Comparison of ENCODE assay signal across 18 mouse cellular contexts in genomic region chr3:30723179-30723578, GRCm38 (mm10). TPM values are rescaled to one million over a fixed set of nuclear protein-coding genes. Genes with fewer than 3 reads are reported as not detected.
DNase-seq lines count a peak whose midpoint lies in the region; ATAC-seq and TF ChIP-seq lines count a peak whose summit lies in the region.
"Had no signal": no experiment of that assay in that cellular context is flagged by ENCODE, and none has a peak within 500 bp of the region (broad histone marks: within the 10 kb centered on the region; RNA-seq: fewer than 3 reads in every experiment).

No protein-coding gene starts in this region.

- no peak for DNase-seq in kidney, adult 9 months
- DNase-seq in lung, postnatal 0 days (ENCODE audit: low spot score), result no peak
- DNase-seq in lung, adult 2 months, result no peak
- DNase-seq in gastrocnemius, postnatal 36 days, result peak; percentile 9 to 12
- no peak for DNase-seq in right cerebral cortex, postnatal 36 days (ENCODE audit: low spot score in 2 of 2)
- DNase-seq in right cerebral cortex, adult 18-20 months, result no peak
- DNase-seq: cerebellum, adult 9-10 months; right cerebral cortex, postnatal 4 days; thymus, postnatal 36 days had no signal

- H3K9ac ChIP-seq in kidney, embryonic 16.5 days (replicated peaks; ENCODE audit: low read length), result no peak overlapping the region
- H3K9ac ChIP-seq in lung, postnatal 0 days (replicated peaks; ENCODE audit: low read depth), result no peak overlapping the region
- H3K9ac ChIP-seq: embryonic facial prominence, embryonic 13.5 days; forebrain, embryonic 13.5 days; stomach, embryonic 15.5 days had no signal

- H3K27ac ChIP-seq in kidney, embryonic 16.5 days (ENCODE audit: low read length), result no peak overlapping the region
- no peak overlapping the region for H3K27ac ChIP-seq in lung, postnatal 0 days (ENCODE audit: low read length)
- H3K27ac ChIP-seq: embryonic facial prominence, embryonic 13.5 days; forebrain, embryonic 13.5 days; stomach, embryonic 15.5 days had no signal

- TF ChIP-seq EP300 in lung, postnatal 0 days (IDR thresholded peaks at IDR 0.05), result no peak

- no peaks in the 10 kb centered on the region for H3K36me3 ChIP-seq in kidney, embryonic 16.5 days (ENCODE audit: insufficient read depth, low read length)
- no peaks in the 10 kb centered on the region for H3K36me3 ChIP-seq in lung, postnatal 0 days (ENCODE audit: insufficient read depth, low read length)
- H3K36me3 ChIP-seq: embryonic facial prominence, embryonic 13.5 days; stomach, embryonic 15.5 days had no signal

- ATAC-seq in kidney, embryonic 16.5 days (ENCODE audit: low FRiP score, low TSS enrichment), result peak; percentile 78
- peak; percentile 37; the same call in 1 of the 2 replicates for ATAC-seq in lung, postnatal 0 days
- ATAC-seq: forebrain, embryonic 13.5 days had no signal

- WGBS in kidney, embryonic 16.5 days, result 32% methylated on average over 5 of the region's 5 CpGs
- WGBS in lung, postnatal 0 days, result 38% methylated on average over 5 of the region's 5 CpGs
- 48% methylated on average over 5 of the region's 5 CpGs for whole genome bisulfite sequencing in lung, adult 2 months

- H3K4me2 ChIP-seq in kidney, embryonic 16.5 days (replicated peaks; ENCODE audit: low read depth, low read length), result no peak overlapping the region
- H3K4me2 ChIP-seq in lung, postnatal 0 days (replicated peaks; ENCODE audit: low read depth, low read length), result no peak overlapping the region
- H3K4me2 ChIP-seq: embryonic facial prominence, embryonic 13.5 days; forebrain, embryonic 13.5 days; stomach, embryonic 15.5 days had no signal

- H3K27me3 ChIP-seq in kidney, embryonic 16.5 days (ENCODE audit: insufficient read depth, low read length), result no peaks in the 10 kb centered on the region
- no peaks in the 10 kb centered on the region for H3K27me3 ChIP-seq in lung, postnatal 0 days (replicated peaks; ENCODE audit: insufficient read depth, low read length)
- H3K27me3 ChIP-seq: CH12.LX; embryonic facial prominence, embryonic 13.5 days; forebrain, embryonic 13.5 days; stomach, embryonic 15.5 days had no signal

- intact Hi-C loops in gastrocnemius, postnatal 36 days (cut with DNase I), result loop anchor here (5.0 to 10.0 kb wide), 2 partner anchors 69 to 242 kb away; partner anchors contain the start of genes Phc3 and Sec62

- TF ChIP-seq POLR2A in lung, adult 2 months (IDR thresholded peaks at IDR 0.05; ENCODE audit: borderline replicate concordance, extremely low read depth, low read depth, low read length), result no peak

- no peak overlapping the region for H3K4me3 ChIP-seq in kidney, embryonic 16.5 days (ENCODE audit: low read length)
- no peak overlapping the region for H3K4me3 ChIP-seq in lung, postnatal 0 days (ENCODE audit: low read depth, low read length)
- H3K4me3 ChIP-seq in lung, adult 2 months (replicated peaks; ENCODE audit: extremely low read depth, low read depth, low read length), result no peak overlapping the region
- H3K4me3 ChIP-seq: embryonic facial prominence, embryonic 13.5 days; forebrain, embryonic 13.5 days; stomach, embryonic 15.5 days had no signal

- H3K9me3 ChIP-seq in kidney, embryonic 16.5 days (ENCODE audit: low read length), result no peaks in the 10 kb centered on the region
- no peaks in the 10 kb centered on the region for H3K9me3 ChIP-seq in lung, postnatal 0 days (ENCODE audit: low read length)
- H3K9me3 ChIP-seq: embryonic facial prominence, embryonic 13.5 days; forebrain, embryonic 13.5 days; stomach, embryonic 15.5 days had no signal

- H3K4me1 ChIP-seq in kidney, embryonic 16.5 days (ENCODE audit: insufficient read depth, low read length), result no peaks in the 10 kb centered on the region
- H3K4me1 ChIP-seq in lung, postnatal 0 days (ENCODE audit: insufficient read depth, low read depth, low read length), result no peaks in the 10 kb centered on the region
- no peaks in the 10 kb centered on the region for H3K4me1 ChIP-seq in lung, adult 2 months (ENCODE audit: control insufficient read depth, insufficient read depth, low read length)
- H3K4me1 ChIP-seq: embryonic facial prominence, embryonic 13.5 days; forebrain, embryonic 13.5 days had no signal

- no peak for TF ChIP-seq CTCF in lung, postnatal 0 days (IDR thresholded peaks at IDR 0.05)
- no peak for TF ChIP-seq CTCF in lung, adult 2 months (IDR thresholded peaks at IDR 0.05; ENCODE audit: insufficient read depth, low read length)

RNA-seq across cellular contexts. Expression of gene Samd7, which starts 22.9 kb away (rescaled TPM):
- polyA plus RNA-seq in kidney, embryonic 16.5 days (2015; fragmentation: Nextera tagmentation; extraction: Ambion mirVana), result not detected in 2 replicates
- polyA plus RNA-seq in lung, postnatal 0 days (2015; fragmentation: Nextera tagmentation; extraction: Ambion mirVana), result not detected in 2 replicates
- not detected in 2 replicates for polyA plus RNA-seq in lung, adult 2 months (2012; rRNA removed)
- total RNA-seq in gastrocnemius, postnatal 36 days (2021), result not detected
- total RNA-seq: adrenal gland, adult 18-20 months; CH12.LX; left cerebral cortex, postnatal 25 days had no signal
- polyA plus RNA-seq: embryonic facial prominence, embryonic 13.5 days; forebrain, embryonic 13.5 days; heart, postnatal 0 days; stomach, embryonic 15.5 days had no signal

RNA-seq across cellular contexts. Expression of gene Lrrc31, which starts 23.5 kb away (rescaled TPM):
- polyA plus RNA-seq in kidney, embryonic 16.5 days (2015; fragmentation: Nextera tagmentation; extraction: Ambion mirVana), result 0.27 and 0.35 TPM in 2 replicates
- polyA plus RNA-seq in lung, postnatal 0 days (2015; fragmentation: Nextera tagmentation; extraction: Ambion mirVana), result 0.17 and 0.55 TPM in 2 replicates
- 0.35 and 0.78 TPM in 2 replicates for polyA plus RNA-seq in lung, adult 2 months (2012; rRNA removed)
- not detected for total RNA-seq in gastrocnemius, postnatal 36 days (2021)
- total RNA-seq: CH12.LX; gastrocnemius, postnatal 4 days; left cerebral cortex, postnatal 25 days had no signal
- polyA plus RNA-seq: embryonic facial prominence, embryonic 13.5 days; forebrain, embryonic 13.5 days had no signal

Comparison
In these comparisons a context has a peak if more than half of its experiments do, and no peak if none do; other contexts are left out.
1. DNase-seq: peak in gastrocnemius, postnatal 36 days (2 of 2); none in kidney, adult 9 months (single experiment), lung, postnatal 0 days (single experiment), lung, adult 2 months (single experiment), right cerebral cortex, postnatal 36 days (0 of 2) and right cerebral cortex, adult 18-20 months (single experiment).